28 mouse cellular contexts compared by ENCODE assay signal in the genomic region with DNA sequence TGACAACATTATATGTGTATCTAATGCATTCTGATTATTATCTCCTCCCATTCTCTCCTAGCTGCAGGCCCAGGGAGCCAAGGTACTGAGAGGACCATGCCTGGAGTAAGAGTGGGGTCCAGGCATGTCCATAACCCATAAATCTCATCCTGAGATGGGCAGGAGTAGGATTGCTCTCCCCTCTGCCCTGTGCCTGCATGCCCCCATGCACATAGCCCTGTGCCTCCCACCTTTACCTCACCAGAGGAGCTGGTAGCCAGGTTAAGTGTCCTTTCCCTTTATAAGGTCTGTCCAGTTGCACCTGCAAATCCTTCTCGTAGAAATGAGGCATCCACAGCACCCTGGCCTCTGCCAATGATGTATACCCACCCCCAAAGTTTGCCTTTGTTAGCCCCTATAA. TPM values are rescaled to one million over a fixed set of nuclear protein-coding genes. Genes with fewer than 3 reads are reported as not detected.
DNase-seq lines count a peak whose midpoint lies in the region; ATAC-seq and TF ChIP-seq lines count a peak whose summit lies in the region.
"Had no signal": no experiment of that assay in that cellular context is flagged by ENCODE, and none has a peak within 500 bp of the region (broad histone marks: within the 10 kb centered on the region; RNA-seq: fewer than 3 reads in every experiment).

No protein-coding gene starts in this region.

- H3K36me3 ChIP-seq in hindbrain, embryonic 11.5 days (ENCODE audit: control insufficient read depth, insufficient read depth, low read length): no peaks in the 10 kb centered on the region
- H3K36me3 ChIP-seq in hindbrain, embryonic 14.5 days (replicated peaks; ENCODE audit: control insufficient read depth, insufficient read depth): no peaks in the 10 kb centered on the region
- no peaks in the 10 kb centered on the region for H3K36me3 ChIP-seq in midbrain, embryonic 14.5 days (ENCODE audit: control insufficient read depth, insufficient read depth, low read length)
- no peaks in the 10 kb centered on the region for H3K36me3 ChIP-seq in midbrain, embryonic 10.5 days
- no peaks in the 10 kb centered on the region for H3K36me3 ChIP-seq in midbrain, postnatal 0 days (ENCODE audit: insufficient read depth, low read length)
- H3K36me3 ChIP-seq: embryonic facial prominence, embryonic 13.5 days; forebrain, embryonic 12.5 days; heart, embryonic 15.5 days had no signal

- H3K9ac ChIP-seq in hindbrain, embryonic 11.5 days (ENCODE audit: low read depth, low read length): no peak overlapping the region
- no peak overlapping the region for H3K9ac ChIP-seq in hindbrain, embryonic 14.5 days
- H3K9ac ChIP-seq in midbrain, embryonic 14.5 days (replicated peaks; ENCODE audit: low read length): no peak overlapping the region
- no peak overlapping the region for H3K9ac ChIP-seq in midbrain, postnatal 0 days (replicated peaks; ENCODE audit: low read length, poor library complexity, severe bottlenecking)
- H3K9ac ChIP-seq: embryonic facial prominence, embryonic 13.5 days; forebrain, embryonic 12.5 days; heart, embryonic 15.5 days had no signal

- H3K27me3 ChIP-seq in hindbrain, embryonic 11.5 days (ENCODE audit: control insufficient read depth, insufficient read depth, low read length): no peaks in the 10 kb centered on the region
- no peaks in the 10 kb centered on the region for H3K27me3 ChIP-seq in hindbrain, embryonic 14.5 days (ENCODE audit: control insufficient read depth, insufficient read depth, low read length)
- H3K27me3 ChIP-seq in midbrain, embryonic 14.5 days (ENCODE audit: control insufficient read depth, insufficient read depth, low read length): no peaks in the 10 kb centered on the region
- no peaks in the 10 kb centered on the region for H3K27me3 ChIP-seq in midbrain, embryonic 10.5 days (ENCODE audit: low read depth, poor library complexity, severe bottlenecking)
- H3K27me3 ChIP-seq in midbrain, postnatal 0 days (ENCODE audit: insufficient read depth, low read length): no peaks in the 10 kb centered on the region
- H3K27me3 ChIP-seq: CH12.LX; embryonic facial prominence, embryonic 13.5 days; forebrain, embryonic 12.5 days; heart, embryonic 15.5 days had no signal

- H3K4me1 ChIP-seq in hindbrain, embryonic 11.5 days (replicated peaks; ENCODE audit: control insufficient read depth, insufficient read depth, low read length): no peaks in the 10 kb centered on the region
- H3K4me1 ChIP-seq in hindbrain, embryonic 14.5 days (replicated peaks; ENCODE audit: control insufficient read depth, insufficient read depth, low read length): 0 out of 2 replicates have a peak, but pooled peaks cover 7% of the 10 kb centered on the region
- peaks cover 8% of the 10 kb centered on the region; the same call in 1 of the 2 replicates for H3K4me1 ChIP-seq in midbrain, embryonic 14.5 days (ENCODE audit: control insufficient read depth, insufficient read depth, low read length)
- H3K4me1 ChIP-seq in midbrain, embryonic 10.5 days: no peaks in the 10 kb centered on the region
- H3K4me1 ChIP-seq in midbrain, postnatal 0 days (ENCODE audit: insufficient read depth, low read length): 0 out of 2 replicates have a peak, but pooled peaks cover 3% of the 10 kb centered on the region
- H3K4me1 ChIP-seq: embryonic facial prominence, embryonic 13.5 days; heart, embryonic 15.5 days had no signal

- no peak for TF ChIP-seq CTCF in layer of hippocampus, adult 2 months (conservative IDR thresholded peaks at IDR 0.05)
- no peak for TF ChIP-seq CTCF in midbrain, postnatal 0 days (IDR thresholded peaks at IDR 0.05)

- no peak overlapping the region for H3K4me2 ChIP-seq in hindbrain, embryonic 11.5 days (replicated peaks; ENCODE audit: low read depth, low read length)
- no peak overlapping the region for H3K4me2 ChIP-seq in hindbrain, embryonic 14.5 days (replicated peaks)
- no peak overlapping the region for H3K4me2 ChIP-seq in midbrain, embryonic 14.5 days (ENCODE audit: low read length)
- H3K4me2 ChIP-seq in midbrain, postnatal 0 days (ENCODE audit: low read depth, low read length, poor library complexity, severe bottlenecking): no peak overlapping the region
- H3K4me2 ChIP-seq: embryonic facial prominence, embryonic 13.5 days; forebrain, embryonic 12.5 days; heart, embryonic 11.5 days; heart, embryonic 15.5 days had no signal

- no peaks in the 10 kb centered on the region for H3K9me3 ChIP-seq in hindbrain, embryonic 11.5 days (ENCODE audit: control insufficient read depth, low read length)
- no peaks in the 10 kb centered on the region for H3K9me3 ChIP-seq in hindbrain, embryonic 14.5 days (ENCODE audit: control insufficient read depth, low read length)
- no peaks in the 10 kb centered on the region for H3K9me3 ChIP-seq in midbrain, embryonic 14.5 days (ENCODE audit: control insufficient read depth, low read length)
- no peaks in the 10 kb centered on the region for H3K9me3 ChIP-seq in midbrain, embryonic 10.5 days (replicated peaks)
- H3K9me3 ChIP-seq in midbrain, postnatal 0 days (ENCODE audit: low read length): no peaks in the 10 kb centered on the region
- H3K9me3 ChIP-seq: embryonic facial prominence, embryonic 13.5 days; forebrain, embryonic 12.5 days; heart, embryonic 15.5 days had no signal

- DNase-seq in hindbrain, embryonic 11.5 days (ENCODE audit: low spot score): no peak
- no peak for DNase-seq in hindbrain, embryonic 14.5 days (ENCODE audit: low spot score)
- DNase-seq in layer of hippocampus, adult 2 months (ENCODE audit: low spot score in 2 of 2): no peak
- no peak for DNase-seq in layer of hippocampus, postnatal 36 days
- DNase-seq in midbrain, embryonic 14.5 days: no peak
- DNase-seq in midbrain, embryonic 10.5 days (ENCODE audit: low spot score): no peak
- DNase-seq in midbrain, postnatal 0 days (ENCODE audit: low spot score): no peak
- no peak for DNase-seq in frontal cortex, postnatal 10 days (ENCODE audit: low spot score in 2 of 2)
- DNase-seq: adrenal gland, adult 2 months; adrenal gland, postnatal 25 days; cerebellum, adult 18-20 months; cerebellum, adult 9-11 months; cerebellum, postnatal 36 days; gastrocnemius, postnatal 14 days; heart, adult 2 months; heart, postnatal 14 days had no signal

- no peak overlapping the region for H3K27ac ChIP-seq in hindbrain, embryonic 11.5 days (ENCODE audit: low read depth, low read length)
- H3K27ac ChIP-seq in hindbrain, embryonic 14.5 days: no peak overlapping the region
- H3K27ac ChIP-seq in layer of hippocampus, adult 2 months: peak overlapping the region; percentile 64; the same call in 1 of the 2 replicates
- no peak overlapping the region for H3K27ac ChIP-seq in midbrain, embryonic 14.5 days (replicated peaks; ENCODE audit: low read depth, low read length)
- H3K27ac ChIP-seq in midbrain, embryonic 10.5 days (replicated peaks): no peak overlapping the region
- no peak overlapping the region; the same call in 1 of the 2 replicates for H3K27ac ChIP-seq in midbrain, postnatal 0 days (ENCODE audit: low read depth, low read length)
- H3K27ac ChIP-seq: embryonic facial prominence, embryonic 13.5 days; forebrain, embryonic 12.5 days; heart, adult 2 months; heart, embryonic 15.5 days had no signal

- 61% methylated on average over 1 of the region's 1 CpGs for WGBS in hindbrain, embryonic 11.5 days
- 80% methylated on average over 1 of the region's 1 CpGs for WGBS in hindbrain, embryonic 14.5 days
- 68% methylated on average over 1 of the region's 1 CpGs for WGBS in midbrain, embryonic 14.5 days
- WGBS in midbrain, embryonic 10.5 days: 74% methylated on average over 1 of the region's 1 CpGs
- WGBS in midbrain, postnatal 0 days: 57% methylated on average over 1 of the region's 1 CpGs

- peak; percentile 25; the same call in 1 of the 2 replicates for ATAC-seq in hindbrain, embryonic 11.5 days (ENCODE audit: low FRiP score)
- ATAC-seq in hindbrain, embryonic 14.5 days (ENCODE audit: low FRiP score): no peak
- ATAC-seq in midbrain, embryonic 14.5 days (ENCODE audit: low FRiP score, low TSS enrichment): 0 out of 2 replicates have a peak, but pooled peaks have one; percentile 13
- ATAC-seq in midbrain, postnatal 0 days (ENCODE audit: low FRiP score): 0 out of 2 replicates have a peak, but pooled peaks have one; percentile 18
- ATAC-seq: activated CD4-positive, CD25-positive, alpha-beta regulatory T cell, adult 4 months; Patski had no signal

- H3K4me3 ChIP-seq in hindbrain, embryonic 11.5 days (ENCODE audit: low read depth, low read length): no peak overlapping the region
- no peak overlapping the region for H3K4me3 ChIP-seq in hindbrain, embryonic 14.5 days (replicated peaks; ENCODE audit: low read length)
- no peak overlapping the region for H3K4me3 ChIP-seq in layer of hippocampus, adult 2 months
- H3K4me3 ChIP-seq in midbrain, embryonic 14.5 days (replicated peaks; ENCODE audit: low read depth, low read length): no peak overlapping the region
- no peak overlapping the region for H3K4me3 ChIP-seq in midbrain, embryonic 10.5 days
- no peak overlapping the region for H3K4me3 ChIP-seq in midbrain, postnatal 0 days (ENCODE audit: low read depth, low read length)
- H3K4me3 ChIP-seq: embryonic facial prominence, embryonic 13.5 days; forebrain, embryonic 12.5 days; heart, adult 2 months; heart, embryonic 15.5 days had no signal

RNA-seq across cellular contexts. Expression of a gene that starts 6.2 kb away (rescaled TPM):
- polyA plus RNA-seq in hindbrain, embryonic 11.5 days (2014; fragmentation: Nextera tagmentation; extraction: Ambion mirVana): not detected in 2 replicates
- not detected in 2 replicates for polyA plus RNA-seq in hindbrain, embryonic 14.5 days (2014; fragmentation: Nextera tagmentation; extraction: Ambion mirVana)
- total RNA-seq in layer of hippocampus, adult 2 months (2021): not detected
- not detected for total RNA-seq in layer of hippocampus, postnatal 36 days (2021)
- polyA plus RNA-seq in midbrain, embryonic 14.5 days (2014; fragmentation: Nextera tagmentation; extraction: Ambion mirVana): not detected in 2 replicates
- polyA plus RNA-seq in midbrain, embryonic 10.5 days (2016; fragmentation: Nextera tagmentation; extraction: Ambion mirVana): not detected in 2 replicates
- not detected in 2 replicates for total RNA-seq in midbrain, postnatal 0 days (2014; rRNA removed)
- 0.05 and 0.10 TPM in 2 replicates for polyA plus RNA-seq in midbrain, postnatal 0 days (2015; fragmentation: Nextera tagmentation; extraction: Ambion mirVana)
- total RNA-seq: adrenal gland, adult 2 months; adrenal gland, postnatal 25 days; CH12.LX; gastrocnemius, adult 18-20 months; gastrocnemius, postnatal 14 days; heart, adult 2 months; heart, postnatal 14 days; hematopoietic stem cell, adult 5-6 weeks had no signal
- polyA plus RNA-seq: activated CD4-positive, CD25-positive, alpha-beta regulatory T cell, adult 4 months; adrenal gland, adult 2 months; embryonic facial prominence, embryonic 13.5 days; gonadal fat pad, adult 2 months; heart, adult 2 months; heart, embryonic 11.5 days; heart, embryonic 15.5 days; intestine, embryonic 14.5 days; Patski had no signal

RNA-seq across cellular contexts. Expression of a gene that starts 15.0 kb away (rescaled TPM):
- not detected in 2 replicates for polyA plus RNA-seq in hindbrain, embryonic 11.5 days (2014; fragmentation: Nextera tagmentation; extraction: Ambion mirVana)
- not detected in 2 replicates for polyA plus RNA-seq in hindbrain, embryonic 14.5 days (2014; fragmentation: Nextera tagmentation; extraction: Ambion mirVana)
- not detected for total RNA-seq in layer of hippocampus, adult 2 months (2021)
- total RNA-seq in layer of hippocampus, postnatal 36 days (2021): not detected
- not detected in 2 replicates for polyA plus RNA-seq in midbrain, embryonic 14.5 days (2014; fragmentation: Nextera tagmentation; extraction: Ambion mirVana)
- polyA plus RNA-seq in midbrain, embryonic 10.5 days (2016; fragmentation: Nextera tagmentation; extraction: Ambion mirVana): not detected in 2 replicates
- not detected in 2 replicates for total RNA-seq in midbrain, postnatal 0 days (2014; rRNA removed)
- polyA plus RNA-seq in midbrain, postnatal 0 days (2015; fragmentation: Nextera tagmentation; extraction: Ambion mirVana): not detected in 2 replicates
- total RNA-seq: adrenal gland, adult 2 months; adrenal gland, postnatal 25 days; CH12.LX; gastrocnemius, adult 18-20 months; gastrocnemius, postnatal 14 days; heart, adult 2 months; heart, postnatal 14 days; hematopoietic stem cell, adult 5-6 weeks had no signal
- polyA plus RNA-seq: activated CD4-positive, CD25-positive, alpha-beta regulatory T cell, adult 4 months; adrenal gland, adult 2 months; embryonic facial prominence, embryonic 13.5 days; forebrain, embryonic 12.5 days; frontal cortex, adult 2 months; gonadal fat pad, adult 2 months; heart, adult 2 months; heart, embryonic 11.5 days; heart, embryonic 15.5 days; intestine, embryonic 14.5 days; Patski had no signal

RNA-seq across cellular contexts. Expression of a gene that starts 18.8 kb away (rescaled TPM):
- not detected in 2 replicates for polyA plus RNA-seq in hindbrain, embryonic 11.5 days (2014; fragmentation: Nextera tagmentation; extraction: Ambion mirVana)
- polyA plus RNA-seq in hindbrain, embryonic 14.5 days (2014; fragmentation: Nextera tagmentation; extraction: Ambion mirVana): not detected in 2 replicates
- total RNA-seq in layer of hippocampus, adult 2 months (2021): not detected
- total RNA-seq in layer of hippocampus, postnatal 36 days (2021): not detected
- polyA plus RNA-seq in midbrain, embryonic 14.5 days (2014; fragmentation: Nextera tagmentation; extraction: Ambion mirVana): not detected in 2 replicates
- polyA plus RNA-seq in midbrain, embryonic 10.5 days (2016; fragmentation: Nextera tagmentation; extraction: Ambion mirVana): not detected in 2 replicates
- not detected in 2 replicates for total RNA-seq in midbrain, postnatal 0 days (2014; rRNA removed)
- polyA plus RNA-seq in midbrain, postnatal 0 days (2015; fragmentation: Nextera tagmentation; extraction: Ambion mirVana): not detected in 2 replicates
- total RNA-seq: adrenal gland, adult 2 months; adrenal gland, postnatal 25 days; CH12.LX; gastrocnemius, adult 18-20 months; gastrocnemius, postnatal 14 days; heart, adult 2 months; heart, postnatal 14 days; hematopoietic stem cell, adult 5-6 weeks had no signal
- polyA plus RNA-seq: activated CD4-positive, CD25-positive, alpha-beta regulatory T cell, adult 4 months; adrenal gland, adult 2 months; embryonic facial prominence, embryonic 13.5 days; forebrain, embryonic 12.5 days; frontal cortex, adult 2 months; gonadal fat pad, adult 2 months; heart, adult 2 months; heart, embryonic 11.5 days; heart, embryonic 15.5 days; intestine, embryonic 14.5 days; Patski had no signal

RNA-seq across cellular contexts. Expression of a gene that starts 31.8 kb away (rescaled TPM):
- not detected in 2 replicates for polyA plus RNA-seq in hindbrain, embryonic 11.5 days (2014; fragmentation: Nextera tagmentation; extraction: Ambion mirVana)
- not detected in 2 replicates for polyA plus RNA-seq in hindbrain, embryonic 14.5 days (2014; fragmentation: Nextera tagmentation; extraction: Ambion mirVana)
- not detected for total RNA-seq in layer of hippocampus, adult 2 months (2021)
- not detected for total RNA-seq in layer of hippocampus, postnatal 36 days (2021)
- polyA plus RNA-seq in midbrain, embryonic 14.5 days (2014; fragmentation: Nextera tagmentation; extraction: Ambion mirVana): 0.05 TPM in 1 of 2 replicates, not detected in the other
- not detected in 2 replicates for polyA plus RNA-seq in midbrain, embryonic 10.5 days (2016; fragmentation: Nextera tagmentation; extraction: Ambion mirVana)
- not detected in 2 replicates for total RNA-seq in midbrain, postnatal 0 days (2014; rRNA removed)
- 0.04 and 0.15 TPM in 2 replicates for polyA plus RNA-seq in midbrain, postnatal 0 days (2015; fragmentation: Nextera tagmentation; extraction: Ambion mirVana)
- total RNA-seq: adrenal gland, adult 2 months; adrenal gland, postnatal 25 days; CH12.LX; gastrocnemius, adult 18-20 months; gastrocnemius, postnatal 14 days; heart, adult 2 months; heart, postnatal 14 days; hematopoietic stem cell, adult 5-6 weeks had no signal
- polyA plus RNA-seq: activated CD4-positive, CD25-positive, alpha-beta regulatory T cell, adult 4 months; adrenal gland, adult 2 months; embryonic facial prominence, embryonic 13.5 days; forebrain, embryonic 12.5 days; frontal cortex, adult 2 months; gonadal fat pad, adult 2 months; heart, adult 2 months; heart, embryonic 11.5 days; heart, embryonic 15.5 days; intestine, embryonic 14.5 days; Patski had no signal

RNA-seq across cellular contexts. Expression of a gene that starts 34.7 kb away (rescaled TPM):
- polyA plus RNA-seq in hindbrain, embryonic 11.5 days (2014; fragmentation: Nextera tagmentation; extraction: Ambion mirVana): not detected in 2 replicates
- polyA plus RNA-seq in hindbrain, embryonic 14.5 days (2014; fragmentation: Nextera tagmentation; extraction: Ambion mirVana): not detected in 2 replicates
- not detected for total RNA-seq in layer of hippocampus, adult 2 months (2021)
- not detected for total RNA-seq in layer of hippocampus, postnatal 36 days (2021)
- polyA plus RNA-seq in midbrain, embryonic 14.5 days (2014; fragmentation: Nextera tagmentation; extraction: Ambion mirVana): not detected in 2 replicates
- polyA plus RNA-seq in midbrain, embryonic 10.5 days (2016; fragmentation: Nextera tagmentation; extraction: Ambion mirVana): not detected in 2 replicates
- not detected in 2 replicates for total RNA-seq in midbrain, postnatal 0 days (2014; rRNA removed)
- not detected in 2 replicates for polyA plus RNA-seq in midbrain, postnatal 0 days (2015; fragmentation: Nextera tagmentation; extraction: Ambion mirVana)
- total RNA-seq: adrenal gland, adult 2 months; adrenal gland, postnatal 25 days; CH12.LX; gastrocnemius, adult 18-20 months; gastrocnemius, postnatal 14 days; heart, adult 2 months; heart, postnatal 14 days; hematopoietic stem cell, adult 5-6 weeks had no signal
- polyA plus RNA-seq: activated CD4-positive, CD25-positive, alpha-beta regulatory T cell, adult 4 months; adrenal gland, adult 2 months; embryonic facial prominence, embryonic 13.5 days; forebrain, embryonic 12.5 days; frontal cortex, adult 2 months; gonadal fat pad, adult 2 months; heart, adult 2 months; heart, embryonic 11.5 days; heart, embryonic 15.5 days; intestine, embryonic 14.5 days had no signal
